Mouse (Mus musculus) liver, embryonic 16.5 days (tissue): ENCODE measurements at regions not wholly inside any gene's neighbourhood (a gene's known extent, or its start where the extent isn't known, plus 50 kb on each side); places are given as distances from the start of the nearest gene placed in this dataset.

Experiments used
- ATAC-seq: fragments of 200-750 bp; cut with Nextera tagmentation; 2 replicates; pipeline ENCODE4 v1.8.0; 2017; ENCODE audit warnings: low read depth, mild to moderate bottlenecking, moderate number of reproducible peaks, moderate library complexity
- H3K27ac ChIP-seq: fragments of 300-500 bp; sonication (generic); 2 replicates; pipeline ENCODE4 v1.5.1; 2014; ENCODE audit warnings: mild to moderate bottlenecking, low read length
- H3K27me3 ChIP-seq: fragments of 300-500 bp; sonication (generic); 2 replicates; pipeline ENCODE4 v1.6.1; 2014; ENCODE audit warnings: low read depth, low read length, mixed read lengths; ENCODE audit not compliant: control insufficient read depth, insufficient read depth
- H3K36me3 ChIP-seq: fragments of 300-500 bp; sonication (generic); 2 replicates; pipeline ENCODE4 v1.6.1; 2014; ENCODE audit warnings: mild to moderate bottlenecking; ENCODE audit not compliant: control insufficient read depth, insufficient read depth
- H3K4me1 ChIP-seq: fragments of 300-500 bp; sonication (generic); 2 replicates; pipeline ENCODE4 v1.6.1; 2014; ENCODE audit warnings: low read depth, low read length, mixed read lengths; ENCODE audit not compliant: control insufficient read depth
- H3K4me2 ChIP-seq: fragments of 300-500 bp; sonication (generic); 2 replicates; pipeline ENCODE4 v1.6.1; 2014; ENCODE audit warnings: low read depth, low read length, mixed read lengths
- H3K4me3 ChIP-seq: fragments of 300-500 bp; sonication (generic); 2 replicates; pipeline ENCODE4 v1.5.1; 2014; ENCODE audit warnings: low read depth, mild to moderate bottlenecking, low read length
- H3K9ac ChIP-seq: fragments of 300-500 bp; sonication (generic); 2 replicates; pipeline ENCODE4 v1.6.1; 2014; ENCODE audit warnings: low read depth, low read length
- H3K9me3 ChIP-seq: fragments of 300-500 bp; sonication (generic); replicated peaks from 2 replicates; pipeline ENCODE4 v1.6.1; 2016; ENCODE audit warnings: low read length; ENCODE audit not compliant: control insufficient read depth
- WGBS: fragments of 180-500 bp; shearing (Covaris S2); extraction: QIAGEN DNeasy Blood & Tissue Kit; methylation state at CpG from one replicate; pipeline ENCODE4 v1.1.7; 2014; ENCODE audit not compliant: insufficient replicate concordance; 5-methylcytosine and 5-hydroxymethylcytosine counted together

GRCm38 (mm10) chr2:168831740-168832139 lies 64.0 kb upstream of the Sall4 start:
- H3K4me2 ChIP-seq = no peak overlapping the region
- no peaks in the 10 kb centered on the region for H3K36me3 ChIP-seq
- H3K27ac ChIP-seq = no peak overlapping the region
- WGBS = 39% methylated on average over 14 of the region's 14 CpGs
- H3K4me3 ChIP-seq = no peak overlapping the region
- H3K9ac ChIP-seq = no peak overlapping the region
- H3K9me3 ChIP-seq = no peaks in the 10 kb centered on the region
- 0 out of 2 replicates have a peak, but pooled peaks cover 2% of the 10 kb centered on the region for H3K27me3 ChIP-seq
- no peaks in the 10 kb centered on the region for H3K4me1 ChIP-seq
- no peak for ATAC-seq

GRCm38 (mm10) chr2:168820648-168821047 lies 52.9 kb upstream of the Sall4 start:
- no peak overlapping the region for H3K4me2 ChIP-seq
- no peak for ATAC-seq

More at GRCm38 (mm10) chr2:168820648-168821047, 52.9 kb upstream of the Sall4 start:
- Histone ChIP-seq H3K9me3 (no peaks in the 10 kb centered on the region), H3K4me1 (no peaks in the 10 kb centered on the region), H3K27ac (no peak overlapping the region), H3K9ac (no peak overlapping the region), H3K4me3 (no peak overlapping the region), H3K27me3 (no peaks in the 10 kb centered on the region), H3K36me3 (no peaks in the 10 kb centered on the region)
- WGBS = 48% methylated on average over 10 of the region's 10 CpGs
